Mouse (Mus musculus) right cerebral cortex, postnatal 10 days (tissue): ENCODE results near the gene Olfr1148.

Source experiments
- DNase-seq, 2 experiments: peaks; one replicate each; pipeline ENCODE4 v3.0.0; 2021; ENCODE audit warnings: low spot score in 2 of 2

The Olfr1148 gene

GRCm38 (mm10) chr2:87830233-87830632 lies at the start of gene Olfr1148:
TSS of gene Olfr1148 (plus strand) at chr2:87830533.
- DNase-seq = no peak

- DNase-seq = no peak
Measured at GRCm38 (mm10) chr2:87800292-87800691, 30.0 kb upstream of the Olfr1148 start, which contains the start of gene Olfr1143. TSS of gene Olfr1143 (plus strand) at chr2:87800592.

- DNase-seq = no peak
Measured at GRCm38 (mm10) chr2:87809522-87809921, 20.8 kb upstream of the Olfr1148 start, which contains the start of gene Olfr1145. TSS of gene Olfr1145 (plus strand) at chr2:87809822.

- DNase-seq = no peak
Measured at GRCm38 (mm10) chr2:87843693-87844092, 13.4 kb downstream of the Olfr1148 start, which contains the start of gene Olfr1150-ps1. TSS of gene Olfr1150-ps1 (plus strand) at chr2:87843993.

- no peak for DNase-seq
Measured at GRCm38 (mm10) chr2:87855562-87855961, 25.2 kb downstream of the Olfr1148 start, which contains the start of gene Olfr1151. TSS of gene Olfr1151 (plus strand) at chr2:87855862.

- DNase-seq = no peak
Measured at GRCm38 (mm10) chr2:87866192-87866591, 35.9 kb downstream of the Olfr1148 start, which contains the start of gene Olfr1152. TSS of gene Olfr1152 (plus strand) at chr2:87866492.
